Mouse (Mus musculus): ENCODE data around the gene Armc5.

DNA sequence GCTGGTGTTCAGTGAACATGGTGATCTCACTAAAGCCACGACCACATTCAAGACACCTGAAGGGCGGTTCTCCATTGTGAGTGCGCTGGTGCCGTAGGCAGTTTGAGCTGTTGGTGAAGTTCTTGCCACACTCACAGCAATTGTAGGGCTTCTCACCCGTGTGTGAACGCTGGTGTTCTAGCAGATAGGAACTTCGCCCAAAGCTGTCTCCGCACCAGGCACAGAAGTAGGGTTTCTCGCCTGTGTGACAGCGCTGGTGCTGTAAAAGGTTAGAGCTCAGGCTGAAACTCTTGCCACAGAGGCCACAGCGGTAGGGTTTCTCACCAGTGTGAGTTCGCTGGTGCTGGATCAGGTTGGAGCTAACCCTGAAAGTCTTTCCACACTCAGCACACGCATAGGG lies 716 bp upstream of the Armc5 start:
- TF ChIP-seq CTCF (conservative IDR thresholded peaks at IDR 0.05; ENCODE audit: low read length) (no peak), NANOG (IDR thresholded peaks at IDR 0.05; ENCODE audit: borderline replicate concordance, low read length) (no peak)
